Mouse (Mus musculus) MEL (cell line): Measurements from ENCODE around the gene Ubc.

Source experiments
- CTCF ChIP-seq, 3 experiments: IDR thresholded peaks in 2 of 3; conservative IDR thresholded peaks in 1 of 3; 2 replicates each; pipeline ENCODE4 v1.5.1; 2011 to 2012; ENCODE audit warnings: low read length in 3 of 3, low read depth in 2 of 3, mild to moderate bottlenecking in 2 of 3, improper control_type of control experiment in 1 of 3, inconsistent platforms in 1 of 3, mixed read lengths in 1 of 3, moderate library complexity in 1 of 3; ENCODE audit not compliant: control insufficient read depth in 1 of 3, insufficient read depth in 1 of 3, poor library complexity in 1 of 3, severe bottlenecking in 1 of 3
- E2F4 ChIP-seq: IDR thresholded peaks from 2 replicates; pipeline ENCODE4 v1.6.1; 2011; ENCODE audit warnings: low read depth, low read length, improper control_type of control experiment, borderline replicate concordance
- ELF1 ChIP-seq: IDR thresholded peaks from 2 replicates; pipeline ENCODE4 v1.6.1; 2014; ENCODE audit warnings: low read depth, mild to moderate bottlenecking, inconsistent platforms, low read length, improper control_type of control experiment, moderate library complexity
- EP300 ChIP-seq, 2 experiments: IDR thresholded peaks; 2 replicates each; pipeline ENCODE4 v1.6.1; 2011; ENCODE audit warnings: improper control_type of control experiment in 2 of 2, low read length in 2 of 2, low read depth in 1 of 2, mild to moderate bottlenecking in 1 of 2
- HCFC1 ChIP-seq: IDR thresholded peaks from 2 replicates; pipeline ENCODE4 v1.6.1; 2012; ENCODE audit warnings: low read depth, mild to moderate bottlenecking, inconsistent platforms, low read length, improper control_type of control experiment, moderate library complexity
- POLR2A ChIP-seq, 2 experiments: IDR thresholded peaks; 2 replicates each; pipeline ENCODE4 v1.6.1; 2011 to 2012; ENCODE audit warnings: low read length in 2 of 2, mild to moderate bottlenecking in 2 of 2, control low read depth in 1 of 2, improper control_type of control experiment in 1 of 2, low read depth in 1 of 2, moderate library complexity in 1 of 2; ENCODE audit not compliant: control insufficient read depth in 1 of 2, insufficient read depth in 1 of 2, poor library complexity in 1 of 2
- RAD21 ChIP-seq: IDR thresholded peaks from 2 replicates; pipeline ENCODE4 v1.6.1; 2011; ENCODE audit warnings: mild to moderate bottlenecking, low read depth, low read length, improper control_type of control experiment
- USF2 ChIP-seq, 2 experiments: IDR thresholded peaks; 2 replicates each; pipeline ENCODE4 v1.6.1; 2011 to 2012; ENCODE audit warnings: improper control_type of control experiment in 2 of 2, low read length in 2 of 2, borderline replicate concordance in 1 of 2, inconsistent platforms in 1 of 2, low read depth in 1 of 2, mild to moderate bottlenecking in 1 of 2; ENCODE audit not compliant: insufficient read depth in 1 of 2
- ZMIZ1 ChIP-seq: IDR thresholded peaks from 2 replicates; pipeline ENCODE4 v1.6.1; 2012; ENCODE audit warnings: low read depth, mild to moderate bottlenecking, inconsistent platforms, low read length, improper control_type of control experiment, moderate library complexity

GRCm38 (mm10) chr5:125355650-125356049 lies 34.4 kb downstream of the Ubc start:
- no peak for TF ChIP-seq USF2 (IDR thresholded peaks at IDR 0.05; ENCODE audit: borderline replicate concordance in 1 of 2, insufficient read depth in 1 of 2, low read depth in 1 of 2, low read length in 2 of 2)
- no peak for TF ChIP-seq EP300 (IDR thresholded peaks at IDR 0.05; ENCODE audit: low read depth in 1 of 2, low read length in 2 of 2)
- TF ChIP-seq CTCF (IDR thresholded peaks at IDR 0.05 in 2 of 3, conservative IDR thresholded peaks at IDR 0.05 in 1 of 3; ENCODE audit: control insufficient read depth in 1 of 3, insufficient read depth in 1 of 3, low read depth in 2 of 3, low read length in 3 of 3, poor library complexity in 1 of 3, severe bottlenecking in 1 of 3), result no peak
- TF ChIP-seq RAD21, result no peak
- no peak for TF ChIP-seq POLR2A (IDR thresholded peaks at IDR 0.05; ENCODE audit: control insufficient read depth in 1 of 2, insufficient read depth in 1 of 2, low read depth in 1 of 2, low read length in 2 of 2, poor library complexity in 1 of 2)
- TF ChIP-seq E2F4, result no peak
- TF ChIP-seq ELF1, result no peak
- TF ChIP-seq HCFC1, result no peak
- no peak for TF ChIP-seq ZMIZ1
